Mouse (Mus musculus): ENCODE measurements around the gene Vmn2r35. TPM values are rescaled to one million over a fixed set of nuclear protein-coding genes. Genes with fewer than 3 reads are reported as not detected.
"Not testable (repeated sequence)": the region's sequence is repeated elsewhere in the genome, so short reads cannot be mapped to it uniquely, and the experiment has no call there.

The Vmn2r35 gene
- not detected for total RNA-seq (2021)

- DNase-seq: not testable (repeated sequence)
Observed at GRCm38 (mm10) chr7:7819767-7820166, at the start of gene Vmn2r35. TSS of gene Vmn2r35 (minus strand) at chr7:7819867.

- DNase-seq: not testable (repeated sequence)
Observed at GRCm38 (mm10) chr7:7794196-7794595, 25.5 kb downstream of the Vmn2r35 start.

Other genes starting within 250 kb of the Vmn2r35 start
- not detected for gene Vmn2r34, start 130.4 kb downstream of the Vmn2r35 start, total RNA-seq (2021)
- not detected for gene Vmn2r36, start 82.6 kb upstream of the Vmn2r35 start, total RNA-seq (2021)

Measured in layer of hippocampus, postnatal 36 days (tissue).